Mouse (Mus musculus): Measurements from ENCODE around the gene Nog.

Nog gene

GRCm38 (mm10) chr11:89302056-89302815, at the start of gene Nog:
Gene Nog, minus strand, starts transcription at chr11:89302332.
- peak; percentile 58 for DNase-seq

- peak; percentile 5 to 8 for DNase-seq
Observed at GRCm38 (mm10) chr11:89340238-89340637, 38.1 kb upstream of the Nog start.

GRCm38 (mm10) chr11:89339783-89340182, 37.7 kb upstream of the Nog start:
- DNase-seq, result no peak

GRCm38 (mm10) chr11:89337910-89338309, 35.8 kb upstream of the Nog start:
- DNase-seq, result no peak

GRCm38 (mm10) chr11:89327089-89327881, 25.2 kb upstream of the Nog start:
- no peak for DNase-seq

- DNase-seq, result no peak
Observed at GRCm38 (mm10) chr11:89321775-89322174, 19.6 kb upstream of the Nog start.

- no peak for DNase-seq
Observed at GRCm38 (mm10) chr11:89319675-89320074, 17.5 kb upstream of the Nog start.

GRCm38 (mm10) chr11:89318324-89318723, 16.2 kb upstream of the Nog start:
- DNase-seq, result no peak

GRCm38 (mm10) chr11:89317757-89318156, 15.6 kb upstream of the Nog start:
- DNase-seq, result no peak

GRCm38 (mm10) chr11:89314374-89314773, 12.2 kb upstream of the Nog start:
- no peak for DNase-seq

GRCm38 (mm10) chr11:89312378-89312777, 10.2 kb upstream of the Nog start:
- no peak for DNase-seq

- no peak for DNase-seq
Observed at GRCm38 (mm10) chr11:89310217-89310616, 8.1 kb upstream of the Nog start.

GRCm38 (mm10) chr11:89303421-89303820, 1.3 kb upstream of the Nog start:
- DNase-seq, result peak; percentile 89 to 93

GRCm38 (mm10) chr11:89302816-89303180, 666 bp upstream of the Nog start:
- DNase-seq, result peak; percentile 55 to 71

GRCm38 (mm10) chr11:89301331-89302055, 639 bp downstream of the Nog start:
- peak; percentile 15 to 24 for DNase-seq

GRCm38 (mm10) chr11:89299784-89300775, 2.1 kb downstream of the Nog start:
- no peak for DNase-seq

- peak; percentile 11 to 26 for DNase-seq
Observed at GRCm38 (mm10) chr11:89299116-89299783, 2.9 kb downstream of the Nog start.

- DNase-seq, result peak; percentile 15 to 53
Observed at GRCm38 (mm10) chr11:89298285-89299010, 3.7 kb downstream of the Nog start.

- DNase-seq, result no peak
Observed at GRCm38 (mm10) chr11:89297521-89297920, 4.6 kb downstream of the Nog start.

- no peak for DNase-seq
Observed at GRCm38 (mm10) chr11:89269809-89270361, 32.2 kb downstream of the Nog start.
